Mouse (Mus musculus): Measurements from ENCODE around the gene Hsp90ab1. TPM values are rescaled to one million over a fixed set of nuclear protein-coding genes. Genes with fewer than 3 reads are reported as not detected.
A peak's percentile ranks its signal among the peaks of the same experiment; 100 is the strongest.

Hsp90ab1 gene
- 915 and 924 TPM in 2 replicates for polyA plus RNA-seq (2012; rRNA removed)

DNA sequence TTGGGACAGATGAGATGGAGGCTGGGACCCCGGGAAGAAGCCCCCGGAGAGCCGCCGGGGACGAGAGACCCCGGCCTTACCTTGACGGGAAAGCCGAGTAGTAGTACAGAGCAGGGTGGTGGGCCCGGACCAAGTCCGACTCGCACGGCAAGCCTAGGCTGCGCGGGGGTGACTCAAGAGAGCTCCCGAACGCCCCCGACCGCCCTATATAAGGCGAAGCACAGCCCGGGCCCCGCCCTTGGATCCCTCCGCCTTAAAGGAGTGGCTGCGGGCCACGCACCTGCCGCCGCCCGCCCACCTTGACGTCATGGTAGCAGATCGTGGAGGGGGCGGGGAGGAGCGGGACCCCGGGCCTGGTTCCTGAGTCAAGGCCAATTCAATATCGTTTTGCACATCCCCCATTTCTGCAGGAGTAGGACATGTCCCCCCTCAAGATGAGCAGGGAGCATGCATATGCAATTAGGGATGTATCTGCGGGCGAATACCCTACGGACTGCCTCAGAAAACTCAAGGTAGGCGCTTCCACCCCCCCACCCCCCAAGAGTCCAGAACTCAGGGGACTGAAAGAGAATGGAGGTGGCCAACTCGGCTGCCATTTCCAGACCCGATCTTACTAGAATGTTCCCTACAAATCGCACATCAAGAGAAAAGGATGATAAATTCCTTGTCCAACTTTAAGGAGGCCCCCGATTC, at the start of gene Hsp90ab1:
Hsp90ab1 (minus strand) TSS at position 185 of the 693 bp plus-strand sequence.
- no peak for TF ChIP-seq CTCF (IDR thresholded peaks at IDR 0.05; ENCODE audit: borderline replicate concordance, insufficient read depth, low read depth, low read length)
- TF ChIP-seq POLR2A (IDR thresholded peaks at IDR 0.05; ENCODE audit: borderline replicate concordance, insufficient read depth, low read length) = peak; percentile 95
- Histone ChIP-seq H3K27ac (ENCODE audit: insufficient read depth, low read length) (peak within 1 kb of the TSS; percentile 98), H3K4me1 (ENCODE audit: control insufficient read depth, insufficient read depth, low read length) (peaks cover 12% of the 10 kb centered on the region), H3K4me3 (replicated peaks; ENCODE audit: insufficient read depth, low read depth, low read length) (peak within 1 kb of the TSS; percentile 86), H3K27me3 (ENCODE audit: control insufficient read depth, insufficient read depth, low read length) (no peaks in the 10 kb centered on the region)
- WGBS = under 1% methylated on average over 38 of the region's 41 CpGs
- DNase-seq = peak; percentile 98 to 99

DNA sequence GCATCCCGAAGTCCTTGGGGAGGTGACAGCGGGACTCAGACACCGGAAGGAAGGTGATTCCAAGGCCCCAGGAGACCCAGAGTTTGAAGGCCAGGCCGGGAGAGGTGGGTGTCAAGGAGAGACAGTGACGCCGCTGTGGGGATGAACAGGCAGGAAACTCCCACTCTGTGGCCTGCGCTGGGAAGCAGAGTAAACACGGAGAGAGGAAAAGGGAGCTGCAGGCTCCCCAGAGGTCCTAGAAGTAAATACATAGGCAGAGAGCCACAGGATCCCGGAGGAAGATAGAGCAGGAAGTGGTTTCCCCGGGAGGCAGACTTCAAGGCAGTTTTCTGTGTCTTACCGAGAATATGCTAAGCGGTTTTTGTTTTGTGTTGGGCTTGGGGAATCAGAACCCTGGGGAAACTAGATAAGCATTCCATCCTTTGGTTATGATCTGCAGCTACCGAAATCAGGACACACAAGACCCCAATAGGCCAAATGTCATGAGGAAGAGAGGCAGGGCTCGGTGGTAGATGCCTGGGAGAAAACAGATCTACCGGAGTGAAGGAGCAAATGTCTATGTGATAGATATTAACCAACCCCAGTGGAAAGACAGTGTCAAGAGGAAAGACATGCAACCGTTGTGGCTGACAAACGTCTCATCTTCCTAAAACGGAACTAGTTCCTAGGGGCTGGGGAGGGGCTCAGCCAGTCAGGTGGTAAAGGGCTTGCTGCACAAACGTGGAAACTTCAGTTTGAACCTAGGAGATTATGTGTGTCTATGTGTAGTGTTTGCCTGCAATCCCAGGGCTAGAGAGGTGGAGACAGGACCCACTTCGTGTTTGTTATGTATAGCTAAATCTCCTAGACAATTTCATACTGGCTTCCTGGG, 46.5 kb upstream of the Hsp90ab1 start:
- no peaks in the 10 kb centered on the region for H3K4me1 ChIP-seq (ENCODE audit: control insufficient read depth, insufficient read depth, low read length)
- no peaks in the 10 kb centered on the region for H3K27me3 ChIP-seq (ENCODE audit: control insufficient read depth, insufficient read depth, low read length)
- no peak overlapping the region for H3K4me3 ChIP-seq (replicated peaks; ENCODE audit: insufficient read depth, low read depth, low read length)
- DNase-seq = no peak
- no peak overlapping the region for H3K27ac ChIP-seq (ENCODE audit: insufficient read depth, low read length)
- 53% methylated on average over 20 of the region's 20 CpGs for WGBS
- TF ChIP-seq POLR2A (IDR thresholded peaks at IDR 0.05; ENCODE audit: borderline replicate concordance, insufficient read depth, low read length) = no peak
- no peak for TF ChIP-seq CTCF (IDR thresholded peaks at IDR 0.05; ENCODE audit: borderline replicate concordance, insufficient read depth, low read depth, low read length)

DNA sequence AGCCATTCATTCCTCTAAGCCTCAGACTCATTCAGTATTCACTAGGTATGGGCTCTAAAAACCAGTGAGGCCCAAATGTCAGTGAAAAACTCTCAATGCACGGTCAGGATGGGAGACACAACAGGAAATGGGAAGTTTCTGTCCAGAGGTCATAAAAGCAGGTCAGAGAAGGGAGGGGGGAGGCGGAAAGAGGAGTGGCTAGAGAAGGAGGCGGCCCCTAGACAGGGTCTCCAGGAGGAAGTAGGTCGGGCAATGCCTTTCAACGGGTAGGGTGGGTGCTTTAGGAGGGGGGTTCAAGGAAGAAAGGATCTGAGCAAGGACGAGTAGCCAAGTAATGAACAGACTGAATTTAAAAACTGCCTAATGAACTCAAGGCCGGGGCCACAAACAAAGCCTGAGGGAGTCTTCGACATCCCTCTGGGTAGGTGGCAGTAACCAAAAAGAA, 45.9 kb upstream of the Hsp90ab1 start:
- WGBS = 45% methylated on average over 8 of the region's 8 CpGs
- Histone ChIP-seq H3K4me1 (ENCODE audit: control insufficient read depth, insufficient read depth, low read length) (no peaks in the 10 kb centered on the region), H3K27ac (ENCODE audit: insufficient read depth, low read length) (no peak overlapping the region), H3K4me3 (replicated peaks; ENCODE audit: insufficient read depth, low read depth, low read length) (no peak overlapping the region), H3K27me3 (ENCODE audit: control insufficient read depth, insufficient read depth, low read length) (no peaks in the 10 kb centered on the region)
- no peak for TF ChIP-seq CTCF (IDR thresholded peaks at IDR 0.05; ENCODE audit: borderline replicate concordance, insufficient read depth, low read depth, low read length)
- no peak for TF ChIP-seq POLR2A (IDR thresholded peaks at IDR 0.05; ENCODE audit: borderline replicate concordance, insufficient read depth, low read length)
- no peak for DNase-seq

DNA sequence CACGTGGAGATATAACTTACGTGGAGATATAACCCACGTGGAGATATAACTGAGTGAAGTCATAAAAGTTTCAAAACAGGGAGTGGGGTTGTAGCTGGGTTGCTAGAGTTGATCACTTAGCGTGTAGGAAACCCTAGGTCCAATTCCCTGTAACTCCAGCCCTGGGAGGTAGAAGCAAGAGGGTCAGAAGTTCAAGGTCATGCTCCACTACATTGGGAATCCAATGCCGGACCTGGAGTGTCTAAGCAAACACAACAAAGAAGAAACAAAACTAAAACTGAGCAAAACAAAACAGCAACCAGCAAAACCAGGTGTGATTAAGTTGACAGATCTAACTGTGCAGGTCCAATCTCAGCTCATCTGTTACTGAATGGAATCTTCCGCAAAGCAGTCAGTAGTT, 44.6 kb upstream of the Hsp90ab1 start:
- WGBS = 92% methylated on average over 6 of the region's 6 CpGs
- no peak for TF ChIP-seq CTCF (IDR thresholded peaks at IDR 0.05; ENCODE audit: borderline replicate concordance, insufficient read depth, low read depth, low read length)
- TF ChIP-seq POLR2A (IDR thresholded peaks at IDR 0.05; ENCODE audit: borderline replicate concordance, insufficient read depth, low read length) = no peak
- Histone ChIP-seq H3K27ac (ENCODE audit: insufficient read depth, low read length) (no peak overlapping the region), H3K4me1 (ENCODE audit: control insufficient read depth, insufficient read depth, low read length) (no peaks in the 10 kb centered on the region), H3K27me3 (ENCODE audit: control insufficient read depth, insufficient read depth, low read length) (no peaks in the 10 kb centered on the region), H3K4me3 (replicated peaks; ENCODE audit: insufficient read depth, low read depth, low read length) (no peak overlapping the region)
- no peak for DNase-seq

DNA sequence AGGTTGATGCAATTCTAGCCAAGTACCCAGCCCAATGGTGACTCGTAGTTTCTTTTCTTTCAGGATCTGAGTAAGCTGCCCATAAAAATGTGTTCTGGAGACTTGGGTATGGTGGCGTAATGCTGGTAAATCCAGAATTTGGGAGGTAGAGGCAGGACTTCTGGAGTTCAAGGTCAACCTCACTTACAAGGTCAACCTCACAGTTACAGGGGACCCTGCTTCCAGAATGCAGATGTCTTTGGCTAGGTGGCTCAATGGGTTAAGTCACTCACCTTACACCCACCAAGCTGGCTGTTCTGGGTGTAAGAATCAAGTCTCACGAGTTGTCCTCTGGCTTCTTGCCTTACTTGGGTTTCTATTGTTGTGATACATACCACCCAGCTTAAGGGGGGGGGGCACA, 43.6 kb upstream of the Hsp90ab1 start:
- no peak for DNase-seq
- Histone ChIP-seq H3K27ac (ENCODE audit: insufficient read depth, low read length) (no peak overlapping the region), H3K4me3 (replicated peaks; ENCODE audit: insufficient read depth, low read depth, low read length) (no peak overlapping the region), H3K4me1 (ENCODE audit: control insufficient read depth, insufficient read depth, low read length) (no peaks in the 10 kb centered on the region), H3K27me3 (ENCODE audit: control insufficient read depth, insufficient read depth, low read length) (no peaks in the 10 kb centered on the region)
- TF ChIP-seq POLR2A (IDR thresholded peaks at IDR 0.05; ENCODE audit: borderline replicate concordance, insufficient read depth, low read length) = no peak
- TF ChIP-seq CTCF (IDR thresholded peaks at IDR 0.05; ENCODE audit: borderline replicate concordance, insufficient read depth, low read depth, low read length) = no peak
- WGBS = 84% methylated on average over 3 of the region's 3 CpGs

DNA sequence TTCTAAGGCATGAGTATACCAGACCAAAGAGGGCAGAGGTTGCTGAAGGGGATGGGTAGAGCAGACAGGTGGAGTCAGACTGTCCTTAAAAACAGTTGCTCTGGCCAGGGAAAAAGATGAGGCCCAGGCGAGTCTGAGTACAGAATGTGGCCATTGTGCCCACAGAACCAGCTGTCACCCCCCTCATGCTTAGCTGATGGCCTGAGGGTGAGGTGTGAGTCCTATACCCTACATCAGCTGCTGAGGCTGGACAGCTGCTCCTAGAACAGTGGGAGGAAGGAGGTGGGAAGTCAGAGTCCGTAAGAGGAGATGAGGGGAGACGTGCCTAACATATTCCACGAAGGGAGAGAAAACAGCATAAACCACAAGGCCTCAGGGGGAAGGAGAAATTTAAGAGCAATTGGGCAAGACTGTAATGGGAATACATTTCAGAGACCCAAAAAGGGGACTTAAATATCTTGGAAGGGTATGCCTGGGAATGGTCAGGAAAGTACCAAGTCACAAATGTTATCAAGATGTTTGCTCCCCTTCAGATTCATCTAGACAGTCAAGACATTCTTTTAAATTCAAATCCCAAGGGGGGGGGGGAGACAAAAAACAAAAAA, 43.1 kb upstream of the Hsp90ab1 start:
- Histone ChIP-seq H3K27ac (ENCODE audit: insufficient read depth, low read length) (no peak overlapping the region), H3K4me1 (ENCODE audit: control insufficient read depth, insufficient read depth, low read length) (no peaks in the 10 kb centered on the region), H3K4me3 (replicated peaks; ENCODE audit: insufficient read depth, low read depth, low read length) (no peak overlapping the region), H3K27me3 (ENCODE audit: control insufficient read depth, insufficient read depth, low read length) (no peaks in the 10 kb centered on the region)
- no peak for TF ChIP-seq POLR2A (IDR thresholded peaks at IDR 0.05; ENCODE audit: borderline replicate concordance, insufficient read depth, low read length)
- TF ChIP-seq CTCF (IDR thresholded peaks at IDR 0.05; ENCODE audit: borderline replicate concordance, insufficient read depth, low read depth, low read length) = no peak
- no peak for DNase-seq
- WGBS = 63% methylated on average over 4 of the region's 4 CpGs

DNA sequence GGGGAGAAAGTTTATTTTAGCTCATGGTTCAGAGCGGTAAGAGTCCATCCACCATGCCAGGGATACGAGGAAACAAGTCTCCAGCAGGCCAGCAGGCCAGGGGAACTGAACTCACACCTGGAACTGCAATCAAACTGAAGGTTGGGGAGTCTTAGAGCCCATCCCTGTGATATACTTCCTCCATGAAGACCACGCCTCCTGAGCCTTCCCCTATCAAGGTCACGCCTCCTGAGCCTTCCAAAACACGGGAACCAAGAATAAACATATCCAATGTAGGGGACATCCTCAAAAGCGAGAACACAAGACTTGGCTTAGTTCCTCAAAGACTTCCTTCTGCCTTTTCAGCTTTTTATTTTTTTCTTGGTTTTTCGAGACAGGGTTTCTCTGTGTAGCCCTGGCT, 39.9 kb upstream of the Hsp90ab1 start:
- no peaks in the 10 kb centered on the region for H3K27me3 ChIP-seq (ENCODE audit: control insufficient read depth, insufficient read depth, low read length)
- no peaks in the 10 kb centered on the region for H3K4me1 ChIP-seq (ENCODE audit: control insufficient read depth, insufficient read depth, low read length)
- WGBS = 90% methylated on average over 7 of the region's 7 CpGs
- no peak for DNase-seq
- TF ChIP-seq CTCF (IDR thresholded peaks at IDR 0.05; ENCODE audit: borderline replicate concordance, insufficient read depth, low read depth, low read length) (no peak), POLR2A (IDR thresholded peaks at IDR 0.05; ENCODE audit: borderline replicate concordance, insufficient read depth, low read length) (no peak)
- H3K27ac ChIP-seq (ENCODE audit: insufficient read depth, low read length) = no peak overlapping the region
- H3K4me3 ChIP-seq (replicated peaks; ENCODE audit: insufficient read depth, low read depth, low read length) = no peak overlapping the region

Measured in cerebellum, adult 2 months (tissue).